Mouse (Mus musculus): ENCODE results near the gene Eef1a2.

DNA sequence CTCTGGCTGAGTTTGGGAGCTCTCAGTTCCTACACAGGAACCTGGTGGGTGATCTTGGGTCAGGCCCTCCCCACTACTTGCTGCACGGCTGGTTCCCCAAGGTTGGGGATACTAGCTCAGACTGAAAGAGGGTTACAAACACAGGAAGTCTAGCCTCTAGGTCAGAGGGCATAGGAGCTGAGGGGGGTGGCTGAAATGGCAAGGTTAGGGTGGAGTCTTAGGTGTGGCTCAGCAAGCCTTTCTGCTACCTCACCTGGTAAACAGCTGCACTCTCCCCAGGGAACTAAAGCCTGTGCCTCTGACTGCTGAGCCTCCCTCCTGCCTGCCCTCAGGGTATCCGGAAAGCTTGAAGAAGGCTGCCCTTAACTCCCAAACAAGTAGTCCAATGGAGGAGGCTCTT is 31.9 kb upstream of the Eef1a2 start:
- TF ChIP-seq CTCF (IDR thresholded peaks at IDR 0.05; ENCODE audit: borderline replicate concordance, insufficient read depth, low read length) = no peak
- no peak for TF ChIP-seq POLR2A (IDR thresholded peaks at IDR 0.05; ENCODE audit: low read depth, low read length)
